26 mouse cellular contexts compared by ENCODE assay signal in the genomic region with DNA sequence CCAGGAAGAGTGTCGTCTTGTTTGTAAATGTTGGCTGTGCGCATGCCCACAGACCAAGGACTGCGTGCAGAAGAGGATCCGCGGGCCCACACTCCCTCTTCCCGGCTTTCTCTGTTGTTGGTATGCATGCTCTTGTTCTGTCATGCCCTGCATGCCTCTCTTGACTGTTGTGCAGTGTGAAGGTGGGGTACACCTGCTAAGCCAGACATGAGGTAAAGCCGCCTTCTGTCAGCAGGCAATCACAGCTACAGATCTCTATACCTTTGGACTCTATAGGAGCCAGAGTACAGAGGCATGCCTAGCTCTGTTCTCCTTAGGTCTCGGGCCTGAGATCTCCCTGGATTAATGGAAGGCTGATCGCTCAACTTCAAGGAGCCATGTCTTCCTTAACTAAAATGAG. TPM values are rescaled to one million over a fixed set of nuclear protein-coding genes. Genes with fewer than 3 reads are reported as not detected.
DNase-seq lines count a peak whose midpoint lies in the region; ATAC-seq lines count a peak whose summit lies in the region.
"Had no signal": no experiment of that assay in that cellular context is flagged by ENCODE, and none has a peak within 500 bp of the region (broad histone marks: within the 10 kb centered on the region; RNA-seq: fewer than 3 reads in every experiment).

No protein-coding gene starts in this region.

- H3K27me3 ChIP-seq in embryonic facial prominence, embryonic 11.5 days (ENCODE audit: control insufficient read depth, insufficient read depth, low read length): no peaks in the 10 kb centered on the region
- H3K27me3 ChIP-seq in embryonic facial prominence, embryonic 10.5 days (replicated peaks; ENCODE audit: low read depth, poor library complexity, severe bottlenecking): no peaks in the 10 kb centered on the region
- no peaks in the 10 kb centered on the region for H3K27me3 ChIP-seq in intestine, embryonic 16.5 days (replicated peaks; ENCODE audit: control insufficient read depth, insufficient read depth, low read length)
- H3K27me3 ChIP-seq in stomach, embryonic 16.5 days (ENCODE audit: control insufficient read depth, insufficient read depth, low read length): no peaks in the 10 kb centered on the region
- H3K27me3 ChIP-seq: CH12.LX; forebrain, embryonic 13.5 days; hindbrain, embryonic 12.5 days; hindbrain, embryonic 15.5 days; Patski had no signal

- H3K27ac ChIP-seq in embryonic facial prominence, embryonic 11.5 days (replicated peaks; ENCODE audit: low read depth, low read length): no peak overlapping the region
- no peak overlapping the region for H3K27ac ChIP-seq in embryonic facial prominence, embryonic 10.5 days (replicated peaks)
- H3K27ac ChIP-seq in intestine, embryonic 16.5 days (ENCODE audit: low read length): no peak overlapping the region
- H3K27ac ChIP-seq in stomach, embryonic 16.5 days (ENCODE audit: low read length): no peak overlapping the region
- H3K27ac ChIP-seq: forebrain, embryonic 10.5 days; forebrain, embryonic 13.5 days; gastrocnemius, adult 2 months; hindbrain, embryonic 12.5 days; hindbrain, embryonic 15.5 days had no signal

- DNase-seq in embryonic facial prominence, embryonic 11.5 days (ENCODE audit: low spot score): no peak
- DNase-seq in embryonic facial prominence, embryonic 10.5 days (ENCODE audit: low spot score): no peak
- DNase-seq in urinary bladder, postnatal 14 days (ENCODE audit: low spot score): peak; percentile 43
- DNase-seq in urinary bladder, postnatal 10 days (ENCODE audit: low spot score): no peak
- no peak for DNase-seq in B cell, adult 2 months
- no peak for DNase-seq in frontal cortex, postnatal 10 days (ENCODE audit: low spot score in 2 of 2)
- DNase-seq: adrenal gland, postnatal 10 days; adrenal gland, postnatal 36 days; cerebellum, adult 11 months; cerebellum, adult 2 months; cerebellum, adult 9-11 months; cerebellum, postnatal 25 days; gastrocnemius, adult 2 months; gastrocnemius, postnatal 14 days; heart, adult 11 months had no signal

- peak; percentile 23; the same call in 1 of the 2 replicates for ATAC-seq in embryonic facial prominence, embryonic 11.5 days (replicated peaks; ENCODE audit: insufficient number of reproducible peaks, low FRiP score, low TSS enrichment, low read depth)
- ATAC-seq in intestine, embryonic 16.5 days: peak; percentile 86
- ATAC-seq in stomach, embryonic 16.5 days (ENCODE audit: insufficient read depth, low FRiP score): peak; percentile 50; the same call in 1 of the 2 replicates
- ATAC-seq: forebrain, embryonic 13.5 days; forebrain, embryonic 16.5 days; Patski had no signal

- H3K4me2 ChIP-seq in embryonic facial prominence, embryonic 11.5 days (ENCODE audit: low read depth, low read length): no peak overlapping the region
- no peak overlapping the region for H3K4me2 ChIP-seq in intestine, embryonic 16.5 days (ENCODE audit: low read depth, low read length)
- H3K4me2 ChIP-seq in stomach, embryonic 16.5 days (ENCODE audit: low read depth, low read length): no peak overlapping the region
- H3K4me2 ChIP-seq: forebrain, embryonic 13.5 days; heart, embryonic 11.5 days; hindbrain, embryonic 12.5 days; hindbrain, embryonic 15.5 days had no signal

- no peaks in the 10 kb centered on the region for H3K36me3 ChIP-seq in embryonic facial prominence, embryonic 11.5 days (replicated peaks; ENCODE audit: control insufficient read depth, insufficient read depth, low read depth, low read length)
- H3K36me3 ChIP-seq in embryonic facial prominence, embryonic 10.5 days (replicated peaks): 0 out of 2 replicates have a peak, but pooled peaks cover 3% of the 10 kb centered on the region
- no peaks in the 10 kb centered on the region for H3K36me3 ChIP-seq in intestine, embryonic 16.5 days (ENCODE audit: control insufficient read depth, insufficient read depth, low read length)
- H3K36me3 ChIP-seq in stomach, embryonic 16.5 days (ENCODE audit: control insufficient read depth, insufficient read depth, low read length): no peaks in the 10 kb centered on the region
- H3K36me3 ChIP-seq: forebrain, embryonic 10.5 days; hindbrain, embryonic 12.5 days; hindbrain, embryonic 15.5 days had no signal

- H3K9ac ChIP-seq in embryonic facial prominence, embryonic 11.5 days (replicated peaks; ENCODE audit: low read length): no peak overlapping the region
- no peak overlapping the region for H3K9ac ChIP-seq in intestine, embryonic 16.5 days (ENCODE audit: low read depth, low read length)
- no peak overlapping the region for H3K9ac ChIP-seq in stomach, embryonic 16.5 days (ENCODE audit: low read length)
- H3K9ac ChIP-seq: forebrain, embryonic 13.5 days; hindbrain, embryonic 12.5 days; hindbrain, embryonic 15.5 days had no signal

- no peaks in the 10 kb centered on the region for H3K9me3 ChIP-seq in embryonic facial prominence, embryonic 11.5 days (replicated peaks; ENCODE audit: control insufficient read depth, low read length)
- no peaks in the 10 kb centered on the region; the same call in 1 of the 2 replicates for H3K9me3 ChIP-seq in embryonic facial prominence, embryonic 10.5 days
- H3K9me3 ChIP-seq in intestine, embryonic 16.5 days (ENCODE audit: control insufficient read depth, low read length): no peaks in the 10 kb centered on the region; the same call in 1 of the 2 replicates
- no peaks in the 10 kb centered on the region for H3K9me3 ChIP-seq in stomach, embryonic 16.5 days (replicated peaks; ENCODE audit: control insufficient read depth, low read length)
- H3K9me3 ChIP-seq: forebrain, embryonic 10.5 days; forebrain, embryonic 13.5 days; G1E; hindbrain, embryonic 12.5 days; hindbrain, embryonic 15.5 days had no signal

- WGBS in embryonic facial prominence, embryonic 11.5 days: 85% methylated on average over 9 of the region's 9 CpGs
- WGBS in embryonic facial prominence, embryonic 10.5 days: 88% methylated on average over 9 of the region's 9 CpGs
- WGBS in intestine, embryonic 16.5 days: 90% methylated on average over 9 of the region's 9 CpGs
- WGBS in stomach, embryonic 16.5 days: 90% methylated on average over 9 of the region's 9 CpGs

- no peaks in the 10 kb centered on the region for H3K4me1 ChIP-seq in embryonic facial prominence, embryonic 11.5 days (ENCODE audit: control insufficient read depth, insufficient read depth, low read length)
- H3K4me1 ChIP-seq in embryonic facial prominence, embryonic 10.5 days: peaks cover 12% of the 10 kb centered on the region
- H3K4me1 ChIP-seq in intestine, embryonic 16.5 days (ENCODE audit: control insufficient read depth, insufficient read depth, low read length): peaks cover 5% of the 10 kb centered on the region; the same call in 1 of the 2 replicates
- H3K4me1 ChIP-seq in stomach, embryonic 16.5 days (ENCODE audit: control insufficient read depth, insufficient read depth, low read length): peaks cover 2% of the 10 kb centered on the region; the same call in 1 of the 2 replicates
- H3K4me1 ChIP-seq: forebrain, embryonic 13.5 days had no signal

- no peak overlapping the region for H3K4me3 ChIP-seq in embryonic facial prominence, embryonic 11.5 days (ENCODE audit: low read depth, low read length)
- no peak overlapping the region for H3K4me3 ChIP-seq in embryonic facial prominence, embryonic 10.5 days
- no peak overlapping the region for H3K4me3 ChIP-seq in intestine, embryonic 16.5 days (ENCODE audit: low read length)
- H3K4me3 ChIP-seq in stomach, embryonic 16.5 days (replicated peaks; ENCODE audit: low read length): no peak overlapping the region
- H3K4me3 ChIP-seq: forebrain, embryonic 10.5 days; forebrain, embryonic 13.5 days; gastrocnemius, adult 2 months; hindbrain, embryonic 12.5 days; hindbrain, embryonic 15.5 days had no signal

RNA-seq across cellular contexts. Expression of gene Crim1, which starts 55.7 kb away (rescaled TPM):
- 3.3 TPM in 2 replicates for polyA plus RNA-seq in embryonic facial prominence, embryonic 11.5 days (2014; fragmentation: Nextera tagmentation; extraction: Ambion mirVana)
- 2.2 and 2.7 TPM in 2 replicates for polyA plus RNA-seq in embryonic facial prominence, embryonic 10.5 days (2016; fragmentation: Nextera tagmentation; extraction: Ambion mirVana)
- 3.9 and 4.0 TPM in 2 replicates for polyA plus RNA-seq in intestine, embryonic 16.5 days (2015; fragmentation: Nextera tagmentation; extraction: Ambion mirVana)
- 3.5 and 3.9 TPM in 2 replicates for polyA plus RNA-seq in stomach, embryonic 16.5 days (2015; fragmentation: Nextera tagmentation; extraction: Ambion mirVana)

Comparison
In these comparisons a context has a peak if more than half of its experiments do, and no peak if none do; other contexts are left out.
1. ATAC-seq: peak in every context shown above with its lines; median percentile 86 in intestine, embryonic 16.5 days; 50 in stomach, embryonic 16.5 days; 23 in embryonic facial prominence, embryonic 11.5 days.